Mouse (Mus musculus): ENCODE results near the gene Ap2s1.
"Not testable (repeated sequence)": the region's sequence is repeated elsewhere in the genome, so short reads cannot be mapped to it uniquely, and the experiment has no call there.

Gene Ap2s1

DNA sequence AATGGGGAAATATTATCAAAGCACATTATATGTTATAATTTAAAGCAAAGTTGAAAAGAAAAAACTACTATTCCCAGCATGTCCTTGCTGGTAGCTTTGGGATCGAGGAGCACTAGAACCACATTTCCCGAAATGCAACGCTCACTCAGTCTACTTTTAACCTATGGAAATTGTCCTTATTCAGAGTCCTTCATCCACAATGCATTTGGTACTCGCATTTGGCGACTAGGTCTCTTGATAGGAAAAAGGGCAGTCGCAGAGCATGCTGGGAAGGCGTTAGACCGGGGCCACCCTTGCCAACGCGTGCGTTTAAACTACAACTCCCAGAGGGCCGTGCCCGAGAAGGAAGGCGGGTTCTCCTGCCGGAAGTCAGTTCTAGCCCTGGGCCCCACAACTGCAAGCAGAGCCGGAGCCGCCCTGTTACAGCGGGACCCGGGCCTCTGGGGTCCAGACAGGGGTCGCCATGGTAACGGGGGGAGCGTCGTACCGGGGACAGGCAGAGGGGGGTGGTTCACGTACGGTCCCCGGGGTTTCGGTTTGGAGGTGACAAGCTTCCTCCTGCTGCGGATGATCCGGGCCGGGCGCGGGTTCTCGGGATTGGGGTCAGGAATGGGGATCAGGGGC lies at the start of gene Ap2s1:
Gene Ap2s1, plus strand, starts transcription at position 338 of the 624 bp plus-strand sequence.
- DNase-seq (ENCODE audit: low spot score) = peak; percentile 97

DNA sequence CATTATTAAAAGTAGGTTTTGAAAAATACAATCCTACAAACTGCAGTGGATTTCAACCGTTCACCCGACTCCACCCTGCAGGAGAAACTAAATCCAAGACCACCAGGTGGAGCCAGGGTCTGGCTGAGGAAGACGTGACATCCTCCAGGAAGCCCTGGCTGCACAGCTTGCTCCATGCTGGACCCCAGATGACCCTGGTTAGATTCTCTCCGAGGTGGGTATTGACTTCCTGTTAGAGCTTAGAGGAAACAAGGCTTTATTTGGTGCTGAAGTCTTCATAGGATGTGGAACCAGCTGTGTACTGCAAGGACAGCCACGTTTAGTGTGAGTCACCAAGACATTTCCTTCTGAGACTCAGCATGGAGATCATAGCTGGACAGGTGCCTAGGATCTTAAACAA lies 49.0 kb upstream of the Ap2s1 start:
- DNase-seq (ENCODE audit: low spot score) = no peak

GRCm38 (mm10) chr7:16695025-16695424 lies 43.2 kb upstream of the Ap2s1 start:
- peak; percentile 34 for DNase-seq (ENCODE audit: low spot score)

DNA sequence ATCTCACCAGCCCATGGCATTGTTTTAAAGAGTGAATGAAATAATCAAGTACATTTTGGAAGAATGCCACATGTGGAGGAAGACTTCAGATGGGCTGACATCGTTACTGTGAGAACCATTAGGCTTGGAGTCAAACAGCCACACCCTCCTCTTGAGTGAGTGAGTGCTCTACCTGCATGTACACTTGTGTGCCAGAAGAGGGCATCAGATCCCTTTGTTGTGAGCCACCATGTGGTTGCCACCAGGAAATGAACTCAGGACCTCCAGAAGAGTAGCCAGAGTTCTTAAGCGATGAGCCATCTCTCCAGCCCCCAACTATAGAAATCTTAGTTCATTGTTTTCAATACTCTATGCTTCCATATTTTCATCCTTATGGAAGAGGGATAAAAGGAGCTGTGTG lies 39.2 kb upstream of the Ap2s1 start:
- DNase-seq (ENCODE audit: low spot score) = peak; percentile 10

- DNase-seq (ENCODE audit: low spot score) = peak; percentile 11
Measured at GRCm38 (mm10) chr7:16700583-16700982, 37.6 kb upstream of the Ap2s1 start.

GRCm38 (mm10) chr7:16706385-16706784 lies 31.8 kb upstream of the Ap2s1 start:
- DNase-seq (ENCODE audit: low spot score) = no peak

DNA sequence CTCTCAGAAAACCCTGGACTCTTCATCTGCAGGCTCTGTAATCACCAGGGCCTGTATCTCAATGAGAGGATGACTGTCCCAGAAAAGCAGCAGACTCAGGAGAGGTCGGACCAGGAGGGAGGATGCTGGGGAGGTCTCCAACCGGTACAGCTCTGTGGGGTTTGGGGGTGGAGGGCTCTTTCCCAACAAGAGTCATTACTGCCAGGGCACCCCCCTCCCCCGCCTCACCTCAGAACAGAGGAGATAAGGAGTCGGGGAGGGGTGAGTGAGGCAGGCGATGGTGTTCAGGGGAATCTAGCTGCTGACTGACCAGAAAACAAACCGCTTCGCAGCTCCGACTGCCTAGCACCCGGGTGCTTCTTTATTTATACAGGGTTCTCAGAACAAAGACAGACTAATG lies 30.0 kb upstream of the Ap2s1 start:
- no peak for DNase-seq (ENCODE audit: low spot score)

DNA sequence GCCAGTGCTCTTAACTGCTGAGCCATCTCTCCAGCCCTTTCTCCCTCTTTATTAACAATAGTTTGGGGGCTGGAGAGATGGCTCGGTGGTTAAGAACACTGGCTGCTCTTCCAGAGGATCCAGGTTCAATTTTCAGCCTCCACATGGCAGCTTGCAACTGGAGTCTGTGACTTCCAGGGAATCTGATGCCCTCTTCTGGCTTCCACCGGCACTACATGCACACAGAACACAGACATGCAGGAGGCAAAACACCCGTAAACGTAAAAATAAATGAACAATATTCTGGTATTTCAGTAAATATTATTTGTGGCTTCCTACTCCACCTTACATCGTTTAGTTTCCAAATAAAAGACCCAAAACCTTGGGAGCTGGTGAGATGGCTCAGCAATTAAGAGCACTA lies 27.6 kb upstream of the Ap2s1 start:
- no peak for DNase-seq (ENCODE audit: low spot score)

- no peak for DNase-seq (ENCODE audit: low spot score)
Measured at GRCm38 (mm10) chr7:16712633-16713415, 25.4 kb upstream of the Ap2s1 start.

DNA sequence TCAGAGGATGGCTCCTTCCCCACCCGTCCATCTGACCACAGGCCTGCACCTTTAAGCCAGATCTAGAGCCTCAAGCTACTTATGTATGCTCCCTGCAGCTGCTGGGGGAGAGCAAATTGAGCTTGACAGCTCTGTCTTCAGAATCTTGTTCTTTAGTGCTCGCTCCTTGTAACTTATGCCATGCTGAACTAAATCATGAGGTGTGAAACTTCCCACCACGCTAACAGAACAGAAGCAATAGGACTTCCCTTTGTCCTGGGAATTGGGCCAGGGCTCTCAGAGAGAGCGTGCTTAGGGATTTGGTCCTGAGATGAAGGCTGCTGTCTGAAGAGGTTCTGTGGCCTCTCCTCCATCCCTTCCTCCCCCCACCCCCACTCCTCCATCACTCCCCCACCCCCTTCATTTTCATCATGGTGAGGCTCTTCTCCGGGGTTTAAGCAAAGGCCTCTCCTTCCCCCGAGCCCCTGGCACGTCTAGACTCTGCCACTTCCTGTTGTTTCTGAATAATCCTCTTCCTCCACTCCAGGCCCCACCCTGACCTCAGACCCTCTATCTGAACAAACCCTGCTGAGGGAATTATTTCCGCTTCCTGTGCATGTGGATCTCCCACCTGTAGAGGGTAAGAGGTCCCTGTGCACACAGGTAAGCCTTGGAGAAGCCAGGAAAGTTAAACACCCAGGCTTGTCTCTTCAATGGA lies 21.6 kb upstream of the Ap2s1 start:
- peak; percentile 23 for DNase-seq (ENCODE audit: low spot score)

GRCm38 (mm10) chr7:16721629-16722028 lies 16.6 kb upstream of the Ap2s1 start, which contains the start of gene Ceacam9:
Ceacam9 (plus strand) TSS chr7:16721929.
- DNase-seq (ENCODE audit: low spot score) = no peak

DNA sequence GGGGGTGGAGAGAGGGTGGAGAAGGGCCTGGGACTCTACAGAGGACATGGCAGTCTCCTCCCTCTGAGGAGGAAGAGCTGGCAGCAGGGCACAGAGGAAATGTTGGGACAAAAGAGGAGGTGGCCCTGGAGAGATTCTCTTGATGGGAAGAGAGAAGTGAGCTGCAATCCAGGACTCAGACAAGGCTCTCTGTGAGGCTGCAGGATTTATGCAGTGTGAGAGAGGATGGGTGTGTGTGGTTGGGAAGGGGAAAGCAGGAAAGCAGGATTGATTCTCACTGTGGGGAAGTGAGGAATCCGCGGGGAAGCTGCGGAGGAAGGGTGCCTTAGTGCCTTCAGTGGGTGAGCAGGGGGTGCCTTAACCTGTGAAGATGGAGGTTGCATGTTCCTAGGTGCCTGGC lies 15.7 kb upstream of the Ap2s1 start:
- DNase-seq (ENCODE audit: low spot score) = not testable (repeated sequence)

- peak; percentile 77 for DNase-seq (ENCODE audit: low spot score)
Measured at GRCm38 (mm10) chr7:16728596-16729348, 9.4 kb upstream of the Ap2s1 start.

DNA sequence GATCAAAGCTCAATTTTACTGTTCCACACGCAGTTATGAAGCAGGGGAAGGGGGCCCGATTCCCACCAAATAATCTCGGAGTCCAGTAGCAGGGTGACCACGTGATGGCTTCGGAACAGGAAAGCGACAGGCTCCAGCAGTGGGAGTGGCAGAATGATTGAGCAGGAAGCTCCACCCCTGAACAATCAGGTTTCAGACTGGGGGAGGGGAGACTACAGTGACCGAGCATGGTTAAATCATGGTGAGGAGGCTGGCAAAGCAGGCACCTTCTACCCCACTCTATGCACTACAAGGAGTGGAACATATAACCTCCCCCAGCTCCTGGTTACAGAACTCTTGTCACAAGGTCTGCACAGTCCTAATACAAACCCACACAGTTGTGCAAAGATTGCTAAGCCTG lies 8.6 kb upstream of the Ap2s1 start:
- not testable (repeated sequence) for DNase-seq (ENCODE audit: low spot score)

DNA sequence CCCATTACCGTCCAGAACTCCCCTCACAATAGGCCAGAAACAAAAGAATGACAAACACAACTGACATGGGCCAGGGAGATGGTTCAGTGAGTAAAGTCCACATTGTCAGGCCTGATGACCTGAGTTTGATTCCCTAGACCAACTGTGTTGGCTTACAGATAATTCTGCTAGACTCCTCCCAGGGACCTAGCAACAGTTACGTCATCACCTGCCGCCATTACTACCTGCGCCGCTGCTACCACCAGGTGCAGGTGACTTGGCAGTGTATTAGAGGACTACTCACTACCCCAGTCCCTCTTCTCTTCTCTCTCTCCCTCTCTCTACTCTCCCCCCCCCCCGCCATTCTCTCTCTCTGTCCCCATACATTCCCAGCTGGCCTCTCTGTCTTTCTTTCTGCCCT lies 7.4 kb upstream of the Ap2s1 start:
- DNase-seq (ENCODE audit: low spot score) = no peak

DNA sequence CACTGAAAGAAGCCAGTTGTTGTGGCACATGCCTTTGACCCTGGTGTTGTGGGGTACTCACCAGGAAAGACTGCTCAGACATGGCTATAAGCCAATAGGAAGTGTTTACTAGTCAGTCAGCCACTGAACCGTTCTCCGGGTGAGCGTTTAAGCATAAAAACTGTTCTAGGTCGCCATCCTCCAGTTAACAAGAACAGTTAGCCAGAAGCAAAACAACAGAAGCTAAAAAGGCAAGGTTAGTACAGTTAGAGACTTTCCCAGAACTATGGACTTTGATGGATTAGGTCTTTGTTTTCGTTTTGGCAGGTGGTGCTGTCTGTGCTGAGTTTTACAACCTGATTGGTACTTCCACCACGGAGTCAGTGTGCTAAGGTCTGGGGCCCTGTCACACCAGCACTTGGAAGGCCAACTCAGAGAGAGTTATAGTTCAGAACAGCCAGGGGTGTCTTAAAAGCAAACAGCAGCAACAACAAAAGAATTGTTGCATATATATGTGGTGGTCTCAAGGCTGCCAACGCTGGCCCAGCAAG lies 6.3 kb upstream of the Ap2s1 start:
- no peak for DNase-seq (ENCODE audit: low spot score)

GRCm38 (mm10) chr7:16737606-16738072 lies 571 bp upstream of the Ap2s1 start:
- DNase-seq (ENCODE audit: low spot score) = no peak

DNA sequence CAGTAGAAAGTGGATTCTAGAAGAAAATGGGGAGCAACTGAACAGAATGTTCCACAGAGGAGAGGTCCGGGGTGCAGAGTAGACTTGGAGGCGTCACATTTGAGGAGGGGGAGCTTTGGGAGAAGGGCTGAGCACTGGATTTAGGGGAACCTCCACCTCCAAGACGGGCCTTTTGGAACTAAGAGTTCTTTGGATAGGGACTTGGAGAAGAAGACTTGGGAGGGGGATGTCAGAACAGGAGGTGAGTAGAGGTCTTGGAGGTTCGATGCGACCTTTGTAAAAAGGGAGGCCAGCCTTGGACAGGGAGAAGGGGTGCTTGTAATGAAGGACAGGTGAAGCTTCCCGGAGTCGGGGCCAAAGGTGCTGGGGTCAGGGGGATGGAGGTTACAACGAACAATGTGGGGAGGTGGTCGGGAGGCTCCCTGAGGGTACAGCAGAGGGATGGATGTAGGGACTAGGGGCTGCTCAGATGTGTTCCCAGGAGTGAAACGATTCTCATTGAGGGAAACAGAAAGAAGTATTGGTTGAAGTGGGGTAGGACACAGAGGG lies 920 bp downstream of the Ap2s1 start:
- DNase-seq (ENCODE audit: low spot score) = no peak

- no peak for DNase-seq (ENCODE audit: low spot score)
Measured at GRCm38 (mm10) chr7:16745373-16745772, 7.2 kb downstream of the Ap2s1 start.

GRCm38 (mm10) chr7:16746093-16746492 lies 7.9 kb downstream of the Ap2s1 start:
- peak; percentile 81 for DNase-seq (ENCODE audit: low spot score)

DNA sequence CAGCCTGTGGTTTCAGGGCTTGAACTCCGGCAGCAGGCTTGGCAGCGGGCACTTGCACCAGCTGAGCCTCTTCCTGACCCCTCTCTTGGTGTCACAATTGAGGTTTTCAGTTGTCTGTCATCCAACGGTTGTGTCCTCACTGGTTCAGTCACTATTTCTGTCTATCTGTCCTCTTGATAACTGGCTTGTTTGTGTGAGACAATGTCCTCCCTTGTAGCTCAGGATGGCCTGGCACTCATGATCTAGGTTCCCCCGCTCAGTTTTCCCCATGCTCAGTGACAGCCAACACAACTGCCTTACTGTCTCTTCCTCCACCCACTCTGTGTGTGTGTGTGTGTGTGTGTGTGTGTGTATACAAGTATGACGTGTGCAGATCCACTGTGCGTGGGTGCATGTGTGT lies 9.4 kb downstream of the Ap2s1 start:
- no peak for DNase-seq (ENCODE audit: low spot score)

DNA sequence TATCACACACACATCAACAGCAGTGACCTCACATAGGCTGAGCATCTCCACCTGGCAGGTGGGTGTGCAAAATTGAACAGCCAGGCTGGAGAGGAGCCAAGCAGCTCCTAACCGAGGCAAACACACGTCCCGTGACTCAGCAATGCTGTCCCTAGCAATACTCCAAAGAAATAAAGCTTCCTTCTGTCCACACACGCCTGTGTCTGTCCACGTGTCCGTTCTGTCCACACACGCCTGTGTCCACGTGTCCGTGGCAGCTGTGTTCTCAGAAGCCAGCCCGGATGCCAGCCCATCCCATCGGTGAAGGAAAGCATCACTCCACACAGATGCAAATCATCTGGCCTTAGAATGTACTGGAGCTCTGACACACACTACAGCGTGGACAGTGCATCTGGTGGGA lies 13.8 kb downstream of the Ap2s1 start:
- DNase-seq (ENCODE audit: low spot score) = no peak

Measured in adipocyte (in vitro differentiated cells).